Mouse (Mus musculus) MN1 (cell line): ENCODE results near the gene Tmem92.

Source experiments
- DNase-seq: peaks from one replicate; pipeline ENCODE4 v3.0.0-alpha.2; 2016; ENCODE audit warnings: low spot score

The Tmem92 gene

DNA sequence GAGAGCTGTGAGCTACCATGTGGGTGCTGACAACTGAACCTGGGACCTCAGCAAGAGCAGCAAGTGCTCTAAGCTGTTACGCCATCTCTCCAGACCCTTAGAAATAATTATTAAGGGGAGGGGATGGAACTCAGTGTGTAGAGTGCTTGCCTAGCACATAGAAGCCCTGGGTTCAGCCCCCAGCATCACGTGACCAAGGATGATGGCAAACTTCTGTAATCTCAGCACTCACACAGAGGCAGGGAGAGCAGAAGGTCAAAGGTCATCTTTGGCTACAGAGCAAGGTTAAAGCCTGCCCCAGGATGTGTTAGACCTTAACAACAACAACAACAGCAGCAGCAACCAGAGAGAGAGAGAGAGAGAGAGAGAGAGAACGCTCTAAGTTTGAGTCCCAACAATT lies 54.0 kb downstream of the Tmem92 start:
- no peak for DNase-seq

DNA sequence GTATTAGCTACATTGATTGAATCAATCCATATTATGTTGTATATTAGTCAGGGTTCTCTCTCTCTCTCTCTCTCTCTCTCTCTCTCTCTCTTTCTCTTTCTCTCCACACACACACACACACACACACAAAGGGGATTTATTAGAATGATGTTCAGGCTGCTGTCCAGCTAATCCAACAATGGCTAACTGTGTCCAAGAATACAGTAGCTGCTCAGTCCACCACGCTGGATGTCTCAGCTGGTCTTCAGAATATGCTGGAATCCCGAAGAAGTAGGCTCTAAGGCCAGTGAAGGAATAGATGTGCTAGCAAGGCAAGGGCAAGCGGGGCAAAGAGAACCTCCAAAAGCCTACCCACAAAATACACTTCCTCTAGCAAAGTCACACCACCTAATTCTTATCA lies 55.2 kb downstream of the Tmem92 start:
- DNase-seq, result no peak
